Mouse (Mus musculus): ENCODE measurements at regions not wholly inside any gene's neighbourhood (a gene's known extent, or its start where the extent isn't known, plus 50 kb on each side); places are given as distances from the start of the nearest gene placed in this dataset.

GRCm38 (mm10) chr1:177525141-177525540 is 83.0 kb downstream of the Zbtb18 start:
- TF ChIP-seq POLR2A (IDR thresholded peaks at IDR 0.05; ENCODE audit: borderline replicate concordance, control insufficient read depth, low read depth, low read length) (no peak), CTCF (IDR thresholded peaks at IDR 0.05; ENCODE audit: control insufficient read depth, insufficient read depth, low read length) (no peak)
